Mouse (Mus musculus): ENCODE results near the gene Slc25a35.
"Not testable (repeated sequence)": the region's sequence is repeated elsewhere in the genome, so short reads cannot be mapped to it uniquely, and the experiment has no call there.

Gene Slc25a35

GRCm38 (mm10) chr11:68961596-68961995 is 6.3 kb upstream of the Slc25a35 start:
- DNase-seq (ENCODE audit: low spot score in 2 of 2) = no peak

- DNase-seq (ENCODE audit: low spot score in 2 of 2) = not testable (repeated sequence)
Observed at GRCm38 (mm10) chr11:68962159-68962558, 5.8 kb upstream of the Slc25a35 start.

GRCm38 (mm10) chr11:68963405-68963804 is 4.5 kb upstream of the Slc25a35 start:
- DNase-seq (ENCODE audit: low spot score in 2 of 2) = no peak

DNA sequence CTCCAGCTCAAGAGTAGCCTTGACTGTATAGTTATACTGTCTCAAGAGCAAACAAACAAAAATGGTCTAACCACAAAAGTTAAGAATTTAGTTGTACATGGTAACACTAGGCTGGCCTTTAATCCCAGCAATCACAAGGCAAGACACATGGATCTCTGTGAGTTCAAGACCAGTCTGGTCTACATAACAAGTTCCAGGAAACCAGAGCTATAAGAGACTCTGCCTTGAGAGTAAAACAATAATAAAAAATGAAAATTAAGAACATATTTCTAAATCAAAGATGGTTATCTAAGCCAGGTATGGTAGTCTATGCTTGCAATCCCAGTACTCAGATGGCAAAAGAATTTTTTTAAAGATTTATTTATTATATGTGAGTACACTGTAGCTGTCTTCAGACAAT is 2.9 kb upstream of the Slc25a35 start:
- no peak for DNase-seq (ENCODE audit: low spot score in 2 of 2)

DNA sequence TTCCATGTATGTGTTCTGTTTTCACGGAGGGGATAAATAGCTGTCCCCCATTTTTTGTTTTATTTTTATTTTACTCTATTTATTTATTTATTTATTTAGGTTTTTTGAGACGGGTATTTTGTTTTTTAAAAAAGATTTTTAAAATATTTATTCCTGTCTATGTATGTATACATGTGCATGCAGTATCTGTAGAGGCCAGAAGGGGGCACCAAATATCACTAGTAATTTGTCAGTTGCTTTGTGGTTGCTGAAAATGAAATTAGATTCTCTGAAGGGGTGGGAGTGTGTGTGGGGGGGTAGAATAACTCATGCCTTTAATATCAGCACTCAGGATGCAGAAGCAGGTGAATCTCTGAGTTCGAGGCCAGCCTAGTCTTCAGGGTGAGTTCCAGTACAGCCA is 2.1 kb upstream of the Slc25a35 start:
- peak; percentile 49 to 63 for DNase-seq (ENCODE audit: low spot score in 2 of 2)

- DNase-seq (ENCODE audit: low spot score in 2 of 2) = no peak
Observed at GRCm38 (mm10) chr11:68966554-68966953, 1.4 kb upstream of the Slc25a35 start.

DNA sequence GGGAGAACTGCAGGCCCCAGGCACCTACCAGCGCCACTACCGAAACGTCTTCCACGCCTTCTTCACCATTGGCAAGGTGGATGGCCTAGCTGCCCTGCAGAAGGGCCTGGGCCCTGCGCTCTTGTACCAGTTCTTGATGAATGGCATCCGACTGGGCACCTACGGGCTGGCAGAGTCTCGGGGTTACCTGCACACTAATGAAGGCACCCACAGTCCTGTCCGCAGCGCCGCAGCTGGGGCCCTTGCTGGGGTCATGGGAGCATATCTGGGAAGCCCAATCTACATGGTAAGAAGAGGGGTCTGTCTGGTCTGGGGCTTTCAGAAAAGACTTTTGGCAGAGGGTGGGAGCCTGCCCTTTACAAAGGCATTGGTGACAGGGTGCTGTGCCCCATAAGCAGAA is 821 bp downstream of the Slc25a35 start:
- DNase-seq (ENCODE audit: low spot score in 2 of 2) = no peak

DNA sequence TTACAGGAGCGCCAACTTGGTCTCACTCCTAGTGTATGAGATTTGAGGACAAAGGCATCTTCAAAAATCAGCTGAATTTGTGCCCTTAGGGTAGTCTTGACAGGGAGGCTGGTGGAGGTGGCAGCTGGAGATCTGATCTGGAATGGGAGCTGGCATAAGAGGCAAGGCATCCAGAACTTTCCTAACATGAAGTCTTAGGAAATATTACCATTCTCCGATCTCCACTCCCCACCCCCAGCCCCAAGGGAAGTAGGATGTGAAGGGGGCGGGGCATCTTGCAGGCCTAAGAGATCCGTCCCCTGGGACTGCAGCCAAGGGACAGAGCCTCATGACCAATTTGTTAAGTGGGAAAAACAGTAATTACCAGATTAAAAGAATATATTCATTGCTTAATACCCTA is 2.3 kb downstream of the Slc25a35 start:
- DNase-seq (ENCODE audit: low spot score in 2 of 2) = no peak

GRCm38 (mm10) chr11:68973250-68974058 is 5.5 kb downstream of the Slc25a35 start:
- peak; percentile 74 to 83 for DNase-seq (ENCODE audit: low spot score in 2 of 2)

DNA sequence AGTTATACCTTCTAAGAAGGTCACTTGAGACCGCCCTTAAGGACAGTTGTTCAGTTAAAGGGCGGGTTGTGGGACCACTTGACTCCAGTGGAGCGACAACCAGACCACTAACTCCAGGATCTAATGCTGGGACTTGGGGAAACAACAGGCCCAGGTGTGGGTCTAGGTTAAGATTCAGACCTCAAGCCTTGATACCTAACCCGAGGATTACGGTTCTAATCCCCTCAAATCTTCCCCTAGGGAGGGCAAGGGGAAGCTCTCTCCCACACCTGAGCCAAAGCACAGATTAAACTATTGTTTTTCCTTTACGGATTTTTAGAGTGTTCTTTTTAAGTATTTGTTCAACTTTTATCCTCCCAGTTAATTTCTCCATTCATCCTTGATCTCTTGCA is 6.1 kb downstream of the Slc25a35 start:
- DNase-seq (ENCODE audit: low spot score in 2 of 2) = no peak

- DNase-seq (ENCODE audit: low spot score in 2 of 2) = no peak
Observed at GRCm38 (mm10) chr11:68975085-68975484, 7.2 kb downstream of the Slc25a35 start, which contains the start of gene Rangrf. Rangrf (minus strand) TSS chr11:68975185.

GRCm38 (mm10) chr11:68975601-68976000 is 7.7 kb downstream of the Slc25a35 start:
- DNase-seq (ENCODE audit: low spot score in 2 of 2) = no peak

- peak in 1 of 2 experiments; percentile 16 for DNase-seq (ENCODE audit: low spot score in 2 of 2)
Observed at GRCm38 (mm10) chr11:68979320-68979733, 11.4 kb downstream of the Slc25a35 start.

DNA sequence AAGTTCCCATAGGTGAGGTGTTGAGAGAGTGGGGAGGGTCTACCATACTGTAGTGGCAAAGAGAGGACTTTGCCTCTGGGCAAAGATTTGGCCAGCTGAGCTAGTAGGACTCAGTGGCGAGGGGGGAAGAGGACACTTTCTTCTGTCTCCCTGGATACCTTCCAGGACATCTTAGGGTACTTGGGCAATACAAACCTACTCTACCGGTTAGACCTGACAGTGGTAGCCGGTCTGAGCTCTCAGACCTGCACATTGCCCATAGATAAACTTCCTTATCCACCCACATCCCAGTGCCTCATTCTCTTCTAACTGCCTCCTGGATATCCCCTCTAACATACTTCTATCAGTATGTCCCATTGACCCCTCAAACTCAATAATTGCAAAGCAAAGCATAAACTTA is 13.0 kb downstream of the Slc25a35 start:
- no peak for DNase-seq (ENCODE audit: low spot score in 2 of 2)

GRCm38 (mm10) chr11:68982639-68983369 is 14.9 kb downstream of the Slc25a35 start:
- DNase-seq (ENCODE audit: low spot score in 2 of 2) = peak; percentile 75 to 79

- no peak for DNase-seq (ENCODE audit: low spot score in 2 of 2)
Observed at GRCm38 (mm10) chr11:68987365-68987882, 19.5 kb downstream of the Slc25a35 start.

DNA sequence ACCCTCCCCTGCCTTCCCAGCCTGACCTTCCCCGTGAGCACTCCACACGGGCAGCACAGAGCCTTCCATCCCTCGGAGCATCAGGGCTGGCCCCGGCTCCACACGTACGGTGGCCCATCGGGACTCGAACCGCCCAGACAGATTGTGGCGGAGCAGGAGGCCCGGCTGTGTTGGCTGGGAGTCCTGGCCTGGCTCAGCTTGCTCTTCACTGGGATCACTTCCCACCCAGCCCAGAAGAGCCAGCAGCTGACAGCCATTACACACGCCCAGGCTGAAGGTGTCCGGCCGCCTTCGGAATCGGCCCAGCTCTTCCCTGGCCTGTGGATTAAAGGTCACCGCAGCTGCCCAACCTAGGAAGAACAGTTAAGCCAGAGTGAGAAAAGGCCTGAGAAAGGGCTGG is 20.4 kb downstream of the Slc25a35 start:
- no peak for DNase-seq (ENCODE audit: low spot score in 2 of 2)

DNA sequence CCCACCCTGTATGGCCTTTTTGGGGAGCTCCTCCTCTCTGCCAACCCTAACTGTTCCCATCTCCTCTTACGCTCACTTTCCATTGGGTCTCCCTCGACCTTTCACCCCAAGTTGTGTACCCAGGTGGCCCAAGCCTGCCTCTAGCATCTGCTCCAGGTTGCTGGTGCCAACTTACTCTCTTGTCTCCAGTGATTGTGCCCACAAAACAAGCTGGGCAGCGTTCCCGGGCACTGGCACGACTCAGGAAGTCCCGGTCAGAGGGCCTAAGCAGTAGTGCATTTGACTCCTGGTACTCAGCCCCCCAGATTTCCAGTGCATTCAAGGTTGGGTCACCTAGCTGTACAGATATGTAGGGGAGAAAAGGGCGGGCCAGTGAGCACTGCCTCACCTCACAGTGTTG is 25.2 kb downstream of the Slc25a35 start:
- DNase-seq (ENCODE audit: low spot score in 2 of 2) = no peak

DNA sequence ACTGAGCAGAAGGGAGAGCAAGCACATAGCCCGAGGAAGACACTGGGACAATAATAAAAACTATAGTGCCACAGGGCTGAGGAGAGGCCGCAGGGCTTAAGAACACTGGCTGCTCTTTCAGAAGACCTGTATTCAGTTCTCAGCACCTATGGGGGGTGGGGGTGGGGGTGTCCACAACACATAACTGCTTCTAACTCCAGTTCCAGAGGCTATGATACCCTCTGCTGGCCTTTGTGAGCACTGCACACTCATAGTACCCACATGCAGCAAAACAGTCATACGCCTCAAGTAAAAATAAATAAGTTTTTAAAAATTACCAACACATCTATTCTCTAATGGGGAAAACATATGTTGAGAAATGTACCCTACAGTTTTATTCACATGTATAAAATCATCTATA is 26.4 kb downstream of the Slc25a35 start:
- DNase-seq (ENCODE audit: low spot score in 2 of 2) = no peak

- DNase-seq (ENCODE audit: low spot score in 2 of 2) = no peak
Observed at GRCm38 (mm10) chr11:68997080-68997479, 29.1 kb downstream of the Slc25a35 start.

GRCm38 (mm10) chr11:69002782-69003181 is 34.9 kb downstream of the Slc25a35 start:
- DNase-seq (ENCODE audit: low spot score in 2 of 2) = not testable (repeated sequence)

GRCm38 (mm10) chr11:69003592-69003991 is 35.7 kb downstream of the Slc25a35 start:
- no peak for DNase-seq (ENCODE audit: low spot score in 2 of 2)

DNA sequence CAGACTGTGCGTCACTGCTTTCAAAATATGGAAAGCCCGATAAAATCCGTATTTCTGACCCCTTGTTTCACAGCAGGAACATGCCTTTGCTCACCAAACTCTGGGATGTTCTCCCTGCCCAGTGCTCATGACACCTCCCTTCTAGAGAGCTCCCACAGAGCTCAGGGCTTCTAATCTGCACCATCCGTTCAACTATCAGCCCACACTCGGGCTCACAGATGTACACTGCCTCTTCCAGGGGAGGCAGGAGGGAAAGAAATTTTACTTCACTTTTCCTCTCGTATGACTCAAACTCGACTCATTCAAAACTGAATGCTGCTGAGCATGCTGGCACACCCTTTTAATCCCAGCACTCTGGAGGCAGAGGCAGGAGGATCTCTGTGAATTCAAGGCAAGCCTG is 37.3 kb downstream of the Slc25a35 start:
- DNase-seq (ENCODE audit: low spot score in 2 of 2) = peak in 1 of 2 experiments; percentile 22

Measured in right cerebral cortex, adult 2 months (tissue).